Mouse (Mus musculus): ENCODE data around the gene Lrrc27. TPM values are rescaled to one million over a fixed set of nuclear protein-coding genes. Genes with fewer than 3 reads are reported as not detected.

Lrrc27 gene
- polyA plus RNA-seq, 1 experiment, result 14.3 TPM

DNA sequence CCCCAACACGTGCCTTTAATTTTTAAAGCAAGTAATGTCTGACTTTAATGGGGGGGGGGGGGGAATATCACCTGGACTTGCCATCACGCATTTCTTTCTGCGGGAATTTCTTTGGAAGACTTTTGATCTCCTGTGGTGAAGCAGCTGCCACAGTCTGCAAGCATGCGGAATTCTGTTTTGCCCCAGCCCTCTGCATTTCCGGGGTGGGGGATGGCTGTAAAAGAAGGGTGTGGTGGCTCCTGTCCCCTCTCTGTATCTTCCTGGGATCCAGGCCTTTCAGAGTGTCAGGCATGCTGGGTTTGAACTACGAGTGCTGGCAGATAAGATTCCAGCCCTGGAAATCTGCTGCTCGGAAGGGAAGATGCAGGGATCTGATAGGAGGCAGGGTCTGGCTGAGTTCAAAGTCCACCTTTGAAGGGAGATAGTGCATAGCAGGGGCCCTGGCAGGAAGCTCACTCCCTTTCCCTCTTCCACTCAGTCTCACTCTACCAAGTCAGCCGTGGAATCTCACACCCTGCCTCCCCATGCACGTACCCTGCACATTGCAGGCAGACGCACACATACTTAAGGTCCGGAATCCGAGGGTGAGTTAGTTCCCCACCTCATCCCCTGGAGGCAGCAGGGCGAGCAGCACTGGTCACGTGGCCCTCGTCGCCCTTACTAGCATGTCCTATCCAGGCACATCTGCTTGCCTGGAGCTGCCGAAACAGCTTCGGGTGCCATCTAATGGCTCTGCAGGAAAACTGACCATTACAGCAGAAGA is 21.8 kb downstream of the Lrrc27 start:
- no peak for TF ChIP-seq POLR2A (IDR thresholded peaks at IDR 0.05; ENCODE audit: borderline replicate concordance, insufficient read depth, low read length)
- TF ChIP-seq CTCF (IDR thresholded peaks at IDR 0.05; ENCODE audit: borderline replicate concordance, insufficient read depth, low read depth, low read length), result no peak
- Histone ChIP-seq H3K27me3 (ENCODE audit: control insufficient read depth, insufficient read depth, low read length) (no peaks in the 10 kb centered on the region), H3K27ac (ENCODE audit: insufficient read depth, low read length) (no peak overlapping the region), H3K4me3 (replicated peaks; ENCODE audit: insufficient read depth, low read depth, low read length) (no peak overlapping the region), H3K4me1 (ENCODE audit: control insufficient read depth, insufficient read depth, low read length) (peaks cover 8% of the 10 kb centered on the region)
- 42% methylated on average over 18 of the region's 18 CpGs for WGBS
- no peak for DNase-seq

DNA sequence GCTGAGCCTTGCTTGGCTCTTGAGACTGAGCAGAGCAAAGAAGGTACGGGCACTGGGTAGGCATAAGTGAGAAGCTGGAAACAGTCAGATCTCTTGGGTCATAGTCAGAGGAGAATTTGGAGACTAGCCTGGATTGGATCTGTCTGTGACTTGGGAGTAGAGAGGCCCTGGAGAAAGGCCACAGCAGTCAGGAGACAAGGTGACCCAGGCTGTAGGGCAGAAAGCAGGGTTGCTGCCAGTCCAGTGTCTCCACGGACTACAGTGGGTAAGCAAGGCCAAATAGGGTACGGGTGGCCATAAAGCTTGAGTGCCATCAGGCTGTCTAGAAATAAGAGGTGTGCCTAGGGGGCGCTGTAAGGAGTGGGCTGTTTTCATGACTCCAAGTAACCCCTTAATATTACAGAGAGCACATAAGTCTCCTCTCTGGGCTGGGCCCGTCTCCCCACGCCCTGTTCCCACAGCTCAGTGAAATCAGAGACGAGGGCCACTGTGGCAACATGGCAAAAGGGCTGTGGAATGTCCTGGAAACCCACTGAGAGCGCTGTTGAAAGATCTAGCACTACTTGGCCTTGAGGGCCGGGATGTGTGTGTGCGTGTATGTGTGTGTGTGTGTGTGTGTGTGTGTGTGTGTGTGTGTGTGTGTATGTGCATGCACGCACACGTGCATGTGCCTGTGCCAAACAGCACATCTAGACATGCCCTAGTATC is 23.0 kb downstream of the Lrrc27 start:
- TF ChIP-seq CTCF (IDR thresholded peaks at IDR 0.05; ENCODE audit: borderline replicate concordance, insufficient read depth, low read depth, low read length), result no peak
- no peak for TF ChIP-seq POLR2A (IDR thresholded peaks at IDR 0.05; ENCODE audit: borderline replicate concordance, insufficient read depth, low read length)
- 88% methylated on average over 12 of the region's 12 CpGs for WGBS
- H3K27me3 ChIP-seq (ENCODE audit: control insufficient read depth, insufficient read depth, low read length), result no peaks in the 10 kb centered on the region
- H3K4me1 ChIP-seq (ENCODE audit: control insufficient read depth, insufficient read depth, low read length), result peaks cover 8% of the 10 kb centered on the region
- no peak overlapping the region for H3K4me3 ChIP-seq (replicated peaks; ENCODE audit: insufficient read depth, low read depth, low read length)
- no peak overlapping the region for H3K27ac ChIP-seq (ENCODE audit: insufficient read depth, low read length)
- DNase-seq, result no peak

DNA sequence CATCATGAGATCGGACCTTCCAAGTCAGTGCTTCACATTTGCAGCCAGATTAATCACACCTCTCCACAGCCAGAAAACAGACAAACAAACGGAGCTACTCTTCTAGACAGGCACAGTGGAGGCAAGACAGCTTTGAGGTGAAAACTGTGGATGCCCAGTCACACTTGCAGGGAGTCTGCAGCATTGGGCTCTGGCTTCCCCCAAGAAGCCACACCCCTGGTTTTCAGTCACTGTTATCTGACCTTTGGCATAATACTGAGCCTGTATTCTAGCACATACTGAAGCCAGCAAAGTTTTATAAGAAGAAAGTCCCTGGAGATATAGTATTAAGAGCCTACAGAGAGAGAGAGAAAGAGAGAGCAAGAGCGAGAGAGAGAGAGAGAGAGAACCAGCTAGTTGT is 26.6 kb downstream of the Lrrc27 start:
- WGBS, result 65% methylated on average over 3 of the region's 3 CpGs
- Histone ChIP-seq H3K4me3 (replicated peaks; ENCODE audit: insufficient read depth, low read depth, low read length) (no peak overlapping the region), H3K27me3 (ENCODE audit: control insufficient read depth, insufficient read depth, low read length) (no peaks in the 10 kb centered on the region), H3K4me1 (ENCODE audit: control insufficient read depth, insufficient read depth, low read length) (peaks cover 5% of the 10 kb centered on the region; the same call in 1 of the 2 replicates), H3K27ac (ENCODE audit: insufficient read depth, low read length) (no peak overlapping the region)
- DNase-seq, result no peak
- TF ChIP-seq CTCF (IDR thresholded peaks at IDR 0.05; ENCODE audit: borderline replicate concordance, insufficient read depth, low read depth, low read length), result no peak
- no peak for TF ChIP-seq POLR2A (IDR thresholded peaks at IDR 0.05; ENCODE audit: borderline replicate concordance, insufficient read depth, low read length)

DNA sequence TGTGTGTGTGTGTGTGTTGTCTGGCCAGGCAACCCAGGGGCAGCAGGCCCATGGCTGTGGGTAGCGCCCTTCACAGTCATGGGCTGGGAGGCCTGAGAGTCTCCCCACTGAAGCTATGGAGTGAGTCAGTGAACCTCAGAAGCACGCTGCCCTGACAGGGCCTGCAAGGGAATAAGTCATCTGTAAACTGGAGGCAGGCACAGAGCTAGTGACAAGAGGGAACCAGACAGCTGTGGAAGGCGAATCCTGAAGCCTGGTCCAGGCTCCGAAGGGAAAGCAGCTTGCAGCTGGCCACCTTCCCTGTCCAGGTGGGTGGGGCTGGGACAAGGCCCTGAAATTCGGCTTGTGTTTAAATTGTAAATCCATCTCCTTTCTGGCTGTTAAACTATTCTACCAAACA is 33.3 kb downstream of the Lrrc27 start:
- WGBS, result 93% methylated on average over 5 of the region's 5 CpGs
- no peak for DNase-seq
- Histone ChIP-seq H3K4me3 (replicated peaks; ENCODE audit: insufficient read depth, low read depth, low read length) (no peak overlapping the region), H3K27ac (ENCODE audit: insufficient read depth, low read length) (no peak overlapping the region), H3K4me1 (ENCODE audit: control insufficient read depth, insufficient read depth, low read length) (peaks cover 8% of the 10 kb centered on the region; the same call in 1 of the 2 replicates), H3K27me3 (ENCODE audit: control insufficient read depth, insufficient read depth, low read length) (no peaks in the 10 kb centered on the region)
- TF ChIP-seq POLR2A (IDR thresholded peaks at IDR 0.05; ENCODE audit: borderline replicate concordance, insufficient read depth, low read length) (no peak), CTCF (IDR thresholded peaks at IDR 0.05; ENCODE audit: borderline replicate concordance, insufficient read depth, low read depth, low read length) (no peak)

DNA sequence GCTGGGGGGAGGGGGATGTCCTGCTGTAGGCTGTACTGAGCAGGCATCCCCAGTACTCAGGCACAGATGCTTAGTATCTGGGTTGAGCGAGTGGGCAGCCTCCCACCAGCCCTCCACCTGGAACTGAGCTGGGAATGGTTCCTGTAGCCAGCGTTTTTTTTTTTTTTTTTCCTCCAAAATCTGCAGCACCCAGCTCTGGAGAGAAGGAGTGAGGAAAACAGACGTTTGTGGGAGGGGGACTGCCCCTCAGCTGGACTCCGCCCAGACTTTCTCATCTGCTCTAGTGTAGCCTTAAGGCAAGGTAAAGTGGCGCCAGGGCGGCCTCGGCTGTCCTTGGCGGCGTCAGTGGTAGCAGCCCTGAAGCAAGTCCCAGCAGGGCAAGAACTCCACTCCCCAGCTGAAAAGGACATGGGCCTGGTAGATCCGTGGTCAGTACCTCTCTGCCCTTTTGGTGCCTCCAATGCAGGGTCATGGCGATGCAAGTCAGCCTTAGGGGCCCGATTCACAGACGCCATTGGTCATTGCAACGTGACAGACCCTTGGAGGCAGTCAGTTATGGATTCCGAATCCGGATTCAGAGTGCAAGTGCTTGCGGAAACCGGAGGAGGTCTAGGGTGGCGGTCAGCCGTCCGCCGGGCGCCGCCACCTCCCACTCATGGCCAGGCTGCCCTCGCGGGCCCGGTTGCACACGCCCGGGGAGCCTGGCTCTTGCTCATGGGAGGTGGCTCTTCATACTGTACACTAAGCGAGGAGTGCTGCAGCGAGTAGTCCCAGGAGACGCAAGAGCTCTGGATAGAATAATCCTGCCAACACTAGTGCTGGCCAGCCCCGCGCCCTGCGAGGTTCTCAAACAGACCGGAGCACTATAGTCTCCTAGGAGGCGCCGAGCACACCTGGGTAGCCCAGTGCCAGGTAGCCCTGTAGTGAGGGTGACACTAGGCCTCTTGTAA is 34.4 kb downstream of the Lrrc27 start:
- Histone ChIP-seq H3K27me3 (ENCODE audit: control insufficient read depth, insufficient read depth, low read length) (no peaks in the 10 kb centered on the region), H3K4me1 (ENCODE audit: control insufficient read depth, insufficient read depth, low read length) (peaks cover 8% of the 10 kb centered on the region; the same call in 1 of the 2 replicates), H3K4me3 (replicated peaks; ENCODE audit: insufficient read depth, low read depth, low read length) (peak overlapping the region; percentile 81), H3K27ac (ENCODE audit: insufficient read depth, low read length) (peak overlapping the region; percentile 95)
- WGBS, result 22% methylated on average over 38 of the region's 38 CpGs
- TF ChIP-seq CTCF (IDR thresholded peaks at IDR 0.05; ENCODE audit: borderline replicate concordance, insufficient read depth, low read depth, low read length), result no peak
- no peak for TF ChIP-seq POLR2A (IDR thresholded peaks at IDR 0.05; ENCODE audit: borderline replicate concordance, insufficient read depth, low read length)
- peak; percentile 51 to 54 for DNase-seq

DNA sequence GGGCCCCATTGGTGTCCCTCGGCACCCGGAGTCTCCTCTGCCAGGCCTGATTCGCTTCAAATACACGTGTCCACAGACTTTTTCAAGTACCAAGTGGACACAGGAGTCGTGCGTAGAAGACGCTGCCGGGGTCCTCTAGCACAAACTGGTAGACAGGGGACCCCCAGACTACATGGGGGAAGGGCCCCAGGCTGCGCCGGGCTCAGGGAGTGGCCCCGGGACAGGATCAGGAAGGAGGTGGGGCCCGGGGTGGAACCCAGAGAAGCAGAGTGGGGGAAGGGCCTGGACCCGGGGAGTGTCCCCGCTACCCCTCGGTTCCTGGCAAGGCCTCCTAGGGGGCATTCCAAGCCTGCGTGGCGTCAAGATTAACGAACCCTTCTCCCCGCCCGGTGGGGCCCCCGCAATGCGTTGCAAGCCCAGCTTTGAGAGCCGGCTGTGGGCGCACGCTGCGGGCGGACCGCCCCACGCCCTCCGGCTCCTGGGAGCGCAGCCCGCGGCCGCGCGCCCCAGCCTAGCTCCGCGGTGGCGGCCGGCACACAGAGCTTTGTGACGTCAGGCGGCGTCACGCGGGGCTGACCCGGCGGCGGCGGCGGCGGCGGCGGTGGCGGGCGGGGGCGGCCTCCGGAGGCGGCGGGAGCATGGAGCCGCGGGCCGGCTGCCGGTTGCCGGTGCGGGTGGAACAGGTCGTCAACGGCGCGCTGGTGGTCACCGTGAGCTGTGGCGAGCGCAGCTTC is 35.3 kb downstream of the Lrrc27 start, which contains the start of gene Pwwp2b:
TSS of gene Pwwp2b (plus strand) at position 602 of the 734 bp plus-strand sequence.
- Histone ChIP-seq H3K4me3 (replicated peaks; ENCODE audit: insufficient read depth, low read depth, low read length) (peak within 1 kb of the TSS; percentile 81), H3K27me3 (ENCODE audit: control insufficient read depth, insufficient read depth, low read length) (no peaks in the 10 kb centered on the region), H3K4me1 (ENCODE audit: control insufficient read depth, insufficient read depth, low read length) (peaks cover 8% of the 10 kb centered on the region; the same call in 1 of the 2 replicates), H3K27ac (ENCODE audit: insufficient read depth, low read length) (peak within 1 kb of the TSS; percentile 95)
- DNase-seq, result peak; percentile 82 to 83
- TF ChIP-seq POLR2A (IDR thresholded peaks at IDR 0.05; ENCODE audit: borderline replicate concordance, insufficient read depth, low read length) (peak; percentile 67), CTCF (IDR thresholded peaks at IDR 0.05; ENCODE audit: borderline replicate concordance, insufficient read depth, low read depth, low read length) (no peak)
- 1% methylated on average over 69 of the region's 72 CpGs for WGBS

Data from cerebellum, adult 2 months (tissue).